Mouse (Mus musculus) midbrain, postnatal 0 days (tissue): ENCODE results near the gene St3gal3. TPM values are rescaled to one million over a fixed set of nuclear protein-coding genes. Genes with fewer than 3 reads are reported as not detected.
A peak's percentile ranks its signal among the peaks of the same experiment; 100 is the strongest.

ENCODE experiments used
- ATAC-seq: fragments of 200-750 bp; cut with Nextera tagmentation; 2 replicates; pipeline ENCODE4 v1.8.0; 2017; ENCODE audit warnings: moderate number of reproducible peaks, mild to moderate bottlenecking, moderate TSS enrichment, moderate library complexity; ENCODE audit not compliant: low FRiP score
- DNase-seq: peaks from one replicate; pipeline ENCODE4 v3.0.0-alpha.2; 2015; ENCODE audit warnings: low spot score
- H3K27ac ChIP-seq: fragments of 300-500 bp; sonication (generic); 2 replicates; pipeline ENCODE4 v1.5.1; 2014; ENCODE audit warnings: low read depth, mild to moderate bottlenecking, low read length, mixed read lengths
- H3K27me3 ChIP-seq: fragments of 300-500 bp; sonication (generic); 2 replicates; pipeline ENCODE4 v1.6.1; 2014; ENCODE audit warnings: low read length, control low read depth, mixed read lengths; ENCODE audit not compliant: insufficient read depth
- H3K36me3 ChIP-seq: fragments of 300-500 bp; sonication (generic); 2 replicates; pipeline ENCODE4 v1.6.1; 2014; ENCODE audit warnings: low read length, control low read depth, mixed read lengths; ENCODE audit not compliant: insufficient read depth
- H3K4me1 ChIP-seq: fragments of 300-500 bp; sonication (generic); 2 replicates; pipeline ENCODE4 v1.6.1; 2014; ENCODE audit warnings: mild to moderate bottlenecking, control low read depth, antibody characterized with exemption, low read length, mixed read lengths; ENCODE audit not compliant: insufficient read depth
- H3K4me2 ChIP-seq: fragments of 300-500 bp; sonication (generic); 2 replicates; pipeline ENCODE4 v1.6.1; 2014; ENCODE audit warnings: low read depth, mild to moderate bottlenecking, low read length, mixed read lengths; ENCODE audit not compliant: poor library complexity, severe bottlenecking
- H3K4me3 ChIP-seq: fragments of 300-500 bp; sonication (generic); 2 replicates; pipeline ENCODE4 v1.5.1; 2014; ENCODE audit warnings: low read depth, mild to moderate bottlenecking, low read length, moderate library complexity
- H3K9ac ChIP-seq: fragments of 300-500 bp; sonication (generic); replicated peaks from 2 replicates; pipeline ENCODE4 v1.6.1; 2014; ENCODE audit warnings: mild to moderate bottlenecking, low read length, moderate library complexity, mixed read lengths; ENCODE audit not compliant: poor library complexity, severe bottlenecking
- H3K9me3 ChIP-seq: fragments of 300-500 bp; sonication (generic); 2 replicates; pipeline ENCODE4 v1.6.1; 2016; ENCODE audit warnings: low read length, control low read depth
- CTCF ChIP-seq: IDR thresholded peaks from 2 replicates; pipeline ENCODE4 v1.5.1; 2016; ENCODE audit warnings: antibody characterized with exemption, mild to moderate bottlenecking
- WGBS: fragments of 180-500 bp; shearing (Covaris S2); extraction: QIAGEN DNeasy Blood & Tissue Kit; methylation state at CpG from one replicate; pipeline ENCODE4 v1.1.7; 2014; 5-methylcytosine and 5-hydroxymethylcytosine counted together
- polyA plus RNA-seq: library from polyadenylated mRNA; unstranded; fragments of >200 nt; fragmentation: Nextera tagmentation; extraction: Ambion mirVana; gene quantifications from 2 replicates; pipeline ENCODE4 v1.2.1, GENCODE M21; 2015
- total RNA-seq: library from RNA; depleted of rRNA; stranded (reverse); fragments of >200 nt; gene quantifications from 2 replicates; pipeline ENCODE4 v1.2.3, GENCODE M21; 2014; rRNA removed

The St3gal3 gene
- total and polyA plus RNA-seq, 2 experiments from 2014 or later = 10.7 to 46.3 TPM

- 4% methylated on average over 24 of the region's 24 CpGs for WGBS
- Histone ChIP-seq H3K9ac (peak overlapping the region; percentile 97), H3K4me2 (peak overlapping the region; percentile 89), H3K27me3 (no peaks in the 10 kb centered on the region), H3K4me3 (peak overlapping the region; percentile 94), H3K36me3 (peaks cover 22% of the 10 kb centered on the region), H3K4me1 (peaks cover 22% of the 10 kb centered on the region), H3K27ac (peak overlapping the region; percentile 62), H3K9me3 (no peaks in the 10 kb centered on the region)
- peak; percentile 0; the same call in 1 of the 2 replicates for ATAC-seq
- no peak for DNase-seq
- no peak for TF ChIP-seq CTCF
Measured at GRCm38 (mm10) chr4:117886644-117887043, 248.1 kb downstream of the St3gal3 start.

- DNase-seq (no peak), ATAC-seq (no peak)
- H3K4me3 ChIP-seq = peak overlapping the region; percentile 94
- TF ChIP-seq CTCF = no peak
- peak overlapping the region; percentile 97; the same call in 1 of the 2 replicates for H3K9ac ChIP-seq
- WGBS = 86% methylated on average over 9 of the region's 9 CpGs
- no peaks in the 10 kb centered on the region for H3K9me3 ChIP-seq
- H3K36me3 ChIP-seq = peaks cover 29% of the 10 kb centered on the region
- peak overlapping the region; percentile 89 for H3K4me2 ChIP-seq
- H3K27me3 ChIP-seq = no peaks in the 10 kb centered on the region
- peaks cover 19% of the 10 kb centered on the region for H3K4me1 ChIP-seq
- H3K27ac ChIP-seq = no peak overlapping the region
Measured at GRCm38 (mm10) chr4:117885994-117886393, 248.7 kb downstream of the St3gal3 start.

- no peak overlapping the region for H3K4me2 ChIP-seq
- peaks cover 19% of the 10 kb centered on the region for H3K4me1 ChIP-seq
- peaks cover 34% of the 10 kb centered on the region for H3K36me3 ChIP-seq
- TF ChIP-seq CTCF = no peak
- no peak overlapping the region for H3K4me3 ChIP-seq
- H3K9me3 ChIP-seq = no peaks in the 10 kb centered on the region
- ATAC-seq (no peak), DNase-seq (no peak)
- 95% methylated on average over 10 of the region's 10 CpGs for WGBS
- no peaks in the 10 kb centered on the region for H3K27me3 ChIP-seq
- no peak overlapping the region for H3K9ac ChIP-seq
- H3K27ac ChIP-seq = no peak overlapping the region
Measured at GRCm38 (mm10) chr4:117885093-117885492, 249.6 kb downstream of the St3gal3 start.

- H3K27ac ChIP-seq = no peak overlapping the region
- peak overlapping the region; percentile 94 for H3K4me2 ChIP-seq
- peaks cover 19% of the 10 kb centered on the region for H3K4me1 ChIP-seq
- H3K4me3 ChIP-seq = peak overlapping the region; percentile 64
- no peaks in the 10 kb centered on the region for H3K27me3 ChIP-seq
- no peak for ATAC-seq
- DNase-seq = no peak
- 88% methylated on average over 1 of the region's 1 CpGs for WGBS
- no peaks in the 10 kb centered on the region for H3K9me3 ChIP-seq
- H3K9ac ChIP-seq = peak overlapping the region; percentile 13; the same call in 1 of the 2 replicates
- H3K36me3 ChIP-seq = peaks cover 30% of the 10 kb centered on the region
- TF ChIP-seq CTCF = no peak
Measured at GRCm38 (mm10) chr4:117884146-117884545, 250.6 kb downstream of the St3gal3 start.

- ATAC-seq (peak; percentile 31), DNase-seq (peak; percentile 71)
- WGBS = 1% methylated on average over 63 of the region's 103 CpGs
- H3K9ac ChIP-seq = peak within 1 kb of the TSS; percentile 79
- H3K27ac ChIP-seq = peak within 1 kb of the TSS; percentile 80
- TF ChIP-seq CTCF = peak; percentile 37
- peak within 1 kb of the TSS; percentile 64 for H3K4me3 ChIP-seq
- H3K27me3 ChIP-seq = no peaks in the 10 kb centered on the region
- H3K4me2 ChIP-seq = peak within 1 kb of the TSS; percentile 94
- H3K4me1 ChIP-seq = peaks cover 19% of the 10 kb centered on the region
- no peaks in the 10 kb centered on the region for H3K9me3 ChIP-seq
- peaks cover 33% of the 10 kb centered on the region for H3K36me3 ChIP-seq
Measured at GRCm38 (mm10) chr4:117882701-117883691, 251.7 kb downstream of the St3gal3 start, which contains the start of gene B4galt2. Gene B4galt2 (minus strand): TSS chr4:117883487.

Other genes with a start within 250 kb of the St3gal3 start
- 607 and 625 TPM in 2 replicates for gene Atp6v0b, start 247.6 kb downstream of the St3gal3 start, total RNA-seq
- gene Atp6v0b, start 247.6 kb downstream of the St3gal3 start, polyA plus RNA-seq = 667 and 754 TPM in 2 replicates
- 13.8 and 23.3 TPM in 2 replicates for gene Dph2, start 242.9 kb downstream of the St3gal3 start, total RNA-seq
- 13.3 and 15.9 TPM in 2 replicates for gene Dph2, start 242.9 kb downstream of the St3gal3 start, polyA plus RNA-seq
- gene Ipo13, start 219.9 kb downstream of the St3gal3 start, total RNA-seq = 30.8 and 39.9 TPM in 2 replicates
- 46.0 and 52.4 TPM in 2 replicates for gene Ipo13, start 219.9 kb downstream of the St3gal3 start, polyA plus RNA-seq
- gene Artn, start 205.2 kb downstream of the St3gal3 start, total RNA-seq = 1.7 and 2.0 TPM in 2 replicates
- 0.48 and 0.77 TPM in 2 replicates for gene Artn, start 205.2 kb downstream of the St3gal3 start, polyA plus RNA-seq
- 88.8 and 90.9 TPM in 2 replicates for gene Kdm4a, start 45.1 kb upstream of the St3gal3 start, total RNA-seq
- 32.0 and 34.8 TPM in 2 replicates for gene Kdm4a, start 45.1 kb upstream of the St3gal3 start, polyA plus RNA-seq
- 160 and 186 TPM in 2 replicates for gene Ptprf, start 156.5 kb upstream of the St3gal3 start, total RNA-seq
- 46.4 and 48.1 TPM in 2 replicates for gene Ptprf, start 156.5 kb upstream of the St3gal3 start, polyA plus RNA-seq